Mouse (Mus musculus) embryonic facial prominence, embryonic 10.5 days (tissue): ENCODE measurements at regions not wholly inside any gene's neighbourhood (a gene's known extent, or its start where the extent isn't known, plus 50 kb on each side); places are given as distances from the start of the nearest gene placed in this dataset.

Experiments
- DNase-seq: peaks from one replicate; pipeline ENCODE4 v3.0.0-alpha.2; 2017; ENCODE audit warnings: low spot score
- H3K27ac ChIP-seq: fragments of 300-500 bp; sonication (generic); replicated peaks from 2 replicates; pipeline ENCODE4 v1.5.1; 2016; ENCODE audit warnings: mild to moderate bottlenecking
- H3K27me3 ChIP-seq: fragments of 300-500 bp; sonication (generic); replicated peaks from 2 replicates; pipeline ENCODE4 v1.6.1; 2016; ENCODE audit warnings: low read depth, mild to moderate bottlenecking; ENCODE audit not compliant: poor library complexity, severe bottlenecking
- H3K36me3 ChIP-seq: fragments of 300-500 bp; sonication (generic); replicated peaks from 2 replicates; pipeline ENCODE4 v1.6.1; 2016; ENCODE audit warnings: mild to moderate bottlenecking, moderate library complexity
- H3K4me1 ChIP-seq: fragments of 300-500 bp; sonication (generic); 2 replicates; pipeline ENCODE4 v1.6.1; 2016
- H3K4me3 ChIP-seq: fragments of 300-500 bp; sonication (generic); 2 replicates; pipeline ENCODE4 v1.5.1; 2016; ENCODE audit warnings: mild to moderate bottlenecking, moderate library complexity
- H3K9me3 ChIP-seq: fragments of 300-500 bp; sonication (generic); 2 replicates; pipeline ENCODE4 v1.6.1; 2016; ENCODE audit warnings: mild to moderate bottlenecking
- WGBS: fragments of 180-500 bp; shearing (Covaris S2); methylation state at CpG from one replicate; pipeline ENCODE4 v1.1.7; 2016; 5-methylcytosine and 5-hydroxymethylcytosine counted together

GRCm38 (mm10) chr5:112012505-112013164 lies 239.7 kb downstream of the Cryba4 start:
- H3K27ac ChIP-seq = peak overlapping the region; percentile 35; the same call in 1 of the 2 replicates
- H3K4me1 ChIP-seq = peaks cover 13% of the 10 kb centered on the region
- peak; percentile 26 for DNase-seq
- no peak overlapping the region for H3K4me3 ChIP-seq
- H3K27me3 ChIP-seq = peaks cover 47% of the 10 kb centered on the region
- no peaks in the 10 kb centered on the region for H3K36me3 ChIP-seq
- WGBS = 24% methylated on average over 9 of the region's 9 CpGs
- peaks cover 6% of the 10 kb centered on the region; the same call in 1 of the 2 replicates for H3K9me3 ChIP-seq

- no peak for DNase-seq
- Histone ChIP-seq H3K4me3 (no peak overlapping the region), H3K27me3 (no peaks in the 10 kb centered on the region), H3K9me3 (peaks cover 6% of the 10 kb centered on the region; the same call in 1 of the 2 replicates), H3K27ac (no peak overlapping the region), H3K36me3 (no peaks in the 10 kb centered on the region), H3K4me1 (no peaks in the 10 kb centered on the region)
- 70% methylated on average over 7 of the region's 7 CpGs for WGBS
These were observed 233.4 kb downstream of the Cryba4 start for GRCm38 (mm10) chr5:112018925-112019324.

DNA sequence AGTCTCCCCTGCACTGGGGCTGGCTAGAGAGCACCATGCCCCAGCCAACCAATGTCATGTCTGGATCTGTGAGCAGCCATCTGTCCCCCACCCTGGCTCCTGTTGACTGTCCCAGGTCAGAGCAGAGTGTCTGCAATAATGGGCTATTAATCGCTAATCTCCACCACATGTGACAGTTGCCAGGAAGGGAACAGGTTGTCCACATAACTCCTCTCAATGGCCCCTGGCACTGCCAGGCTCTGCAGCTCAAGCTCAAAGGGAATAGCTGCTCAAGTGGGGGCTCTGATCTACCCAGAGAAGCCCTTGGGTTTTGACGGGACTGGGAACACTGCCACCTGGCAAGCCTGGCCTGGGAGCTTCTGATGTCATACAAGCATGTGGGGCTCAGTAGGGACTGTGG lies 231.4 kb downstream of the Cryba4 start:
- DNase-seq = no peak
- Histone ChIP-seq H3K27ac (no peak overlapping the region), H3K36me3 (no peaks in the 10 kb centered on the region), H3K9me3 (no peaks in the 10 kb centered on the region), H3K4me1 (no peaks in the 10 kb centered on the region), H3K4me3 (no peak overlapping the region), H3K27me3 (no peaks in the 10 kb centered on the region; the same call in 1 of the 2 replicates)
- WGBS = 68% methylated on average over 2 of the region's 2 CpGs

DNA sequence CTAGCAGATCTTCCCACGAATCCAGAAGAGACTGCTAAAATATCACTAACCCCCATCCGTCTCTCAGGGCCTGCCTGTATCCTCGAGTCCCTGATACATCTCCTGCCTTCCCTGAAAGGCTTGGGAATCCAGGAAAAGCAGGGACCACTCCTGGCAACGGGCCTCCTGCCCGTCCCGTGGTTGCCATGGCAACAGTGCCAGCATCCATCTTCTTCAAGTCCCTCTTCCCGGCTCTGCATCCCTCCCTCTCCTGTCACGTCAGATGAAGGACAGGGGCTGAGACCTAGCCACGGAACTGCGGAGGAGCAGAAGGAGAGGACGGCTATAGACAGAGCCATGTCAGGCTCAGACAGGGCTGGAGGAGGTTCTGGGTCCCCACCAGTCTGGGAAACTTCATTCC lies 222.4 kb downstream of the Cryba4 start:
- Histone ChIP-seq H3K4me3 (no peak overlapping the region), H3K36me3 (no peaks in the 10 kb centered on the region), H3K9me3 (no peaks in the 10 kb centered on the region), H3K4me1 (peaks cover 12% of the 10 kb centered on the region), H3K27ac (no peak overlapping the region), H3K27me3 (no peaks in the 10 kb centered on the region)
- peak; percentile 18 for DNase-seq
- WGBS = 55% methylated on average over 11 of the region's 11 CpGs

- no peak for DNase-seq
- Histone ChIP-seq H3K27ac (no peak overlapping the region), H3K4me3 (no peak overlapping the region), H3K36me3 (no peaks in the 10 kb centered on the region), H3K4me1 (peaks cover 19% of the 10 kb centered on the region), H3K27me3 (no peaks in the 10 kb centered on the region), H3K9me3 (no peaks in the 10 kb centered on the region)
These were observed 220.3 kb downstream of the Cryba4 start for GRCm38 (mm10) chr5:112032036-112032435.

GRCm38 (mm10) chr5:112035426-112035825 lies 216.9 kb downstream of the Cryba4 start:
- 70% methylated on average over 8 of the region's 8 CpGs for WGBS
- no peak overlapping the region for H3K4me3 ChIP-seq
- peaks cover 12% of the 10 kb centered on the region for H3K4me1 ChIP-seq
- H3K27me3 ChIP-seq = no peaks in the 10 kb centered on the region
- no peak overlapping the region for H3K27ac ChIP-seq
- no peak for DNase-seq
- H3K36me3 ChIP-seq = no peaks in the 10 kb centered on the region
- no peaks in the 10 kb centered on the region for H3K9me3 ChIP-seq

GRCm38 (mm10) chr5:112037080-112037479 lies 215.2 kb downstream of the Cryba4 start:
- 75% methylated on average over 8 of the region's 8 CpGs for WGBS
- peaks cover 23% of the 10 kb centered on the region for H3K4me1 ChIP-seq
- no peaks in the 10 kb centered on the region for H3K9me3 ChIP-seq
- no peaks in the 10 kb centered on the region for H3K27me3 ChIP-seq
- H3K27ac ChIP-seq = no peak overlapping the region
- H3K36me3 ChIP-seq = no peaks in the 10 kb centered on the region
- DNase-seq = no peak
- no peak overlapping the region for H3K4me3 ChIP-seq

GRCm38 (mm10) chr5:112039645-112040372 lies 212.5 kb downstream of the Cryba4 start:
- Histone ChIP-seq H3K36me3 (no peaks in the 10 kb centered on the region), H3K27ac (no peak overlapping the region), H3K4me3 (no peak overlapping the region), H3K4me1 (peaks cover 26% of the 10 kb centered on the region), H3K27me3 (no peaks in the 10 kb centered on the region), H3K9me3 (no peaks in the 10 kb centered on the region)
- no peak for DNase-seq
- WGBS = 76% methylated on average over 10 of the region's 10 CpGs

GRCm38 (mm10) chr5:112040678-112041077 lies 211.6 kb downstream of the Cryba4 start:
- Histone ChIP-seq H3K4me1 (peaks cover 24% of the 10 kb centered on the region), H3K36me3 (no peaks in the 10 kb centered on the region), H3K27ac (0 out of 2 replicates have a peak overlapping the region, but pooled peaks have one; percentile 3), H3K27me3 (peaks cover 4% of the 10 kb centered on the region; the same call in 1 of the 2 replicates), H3K9me3 (no peaks in the 10 kb centered on the region), H3K4me3 (no peak overlapping the region)
- DNase-seq = no peak
- WGBS = 54% methylated on average over 1 of the region's 1 CpGs

GRCm38 (mm10) chr5:112041285-112041684 lies 211.0 kb downstream of the Cryba4 start:
- Histone ChIP-seq H3K27ac (no peak overlapping the region), H3K9me3 (no peaks in the 10 kb centered on the region), H3K4me1 (peaks cover 18% of the 10 kb centered on the region), H3K4me3 (no peak overlapping the region), H3K27me3 (peaks cover 4% of the 10 kb centered on the region; the same call in 1 of the 2 replicates), H3K36me3 (no peaks in the 10 kb centered on the region)
- WGBS = 33% methylated on average over 4 of the region's 4 CpGs
- DNase-seq = no peak

DNA sequence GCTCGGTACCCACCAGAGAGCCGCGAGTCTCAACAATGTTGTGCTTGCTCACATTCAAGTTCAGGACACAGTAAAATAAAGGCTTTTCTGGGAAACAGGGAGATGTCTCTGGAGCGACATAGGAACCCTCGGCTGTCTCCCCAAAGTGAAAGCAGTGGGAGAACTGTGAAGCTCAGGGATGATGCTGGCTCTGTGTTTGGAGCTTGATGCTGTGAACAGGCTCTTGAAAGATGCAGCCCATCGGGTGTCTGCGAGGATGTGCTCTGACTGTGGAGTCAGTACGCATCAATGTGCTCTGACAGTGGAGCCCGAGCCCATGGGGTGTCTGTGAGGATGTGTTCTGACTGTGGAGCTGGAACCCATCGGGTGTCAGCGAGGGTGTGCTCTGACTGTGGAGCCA lies 210.1 kb downstream of the Cryba4 start:
- 90% methylated on average over 11 of the region's 11 CpGs for WGBS
- no peak overlapping the region for H3K4me3 ChIP-seq
- H3K27ac ChIP-seq = no peak overlapping the region
- H3K27me3 ChIP-seq = peaks cover 4% of the 10 kb centered on the region; the same call in 1 of the 2 replicates
- DNase-seq = no peak
- H3K36me3 ChIP-seq = no peaks in the 10 kb centered on the region
- H3K9me3 ChIP-seq = no peaks in the 10 kb centered on the region
- peaks cover 14% of the 10 kb centered on the region for H3K4me1 ChIP-seq

- peaks cover 17% of the 10 kb centered on the region; the same call in 1 of the 2 replicates for H3K27me3 ChIP-seq
- DNase-seq = no peak
These were observed 202.1 kb downstream of the Cryba4 start for GRCm38 (mm10) chr5:112050046-112050782.

More at GRCm38 (mm10) chr5:112050046-112050782, 202.1 kb downstream of the Cryba4 start:
- H3K4me3 ChIP-seq = no peak overlapping the region
- H3K27ac ChIP-seq = no peak overlapping the region
- 47% methylated on average over 16 of the region's 16 CpGs for WGBS
- H3K36me3 ChIP-seq = no peaks in the 10 kb centered on the region
- peaks cover 10% of the 10 kb centered on the region; the same call in 1 of the 2 replicates for H3K4me1 ChIP-seq
- H3K9me3 ChIP-seq = no peaks in the 10 kb centered on the region
